ENCODE assay signal across 9 mouse cellular contexts in the genomic region with DNA sequence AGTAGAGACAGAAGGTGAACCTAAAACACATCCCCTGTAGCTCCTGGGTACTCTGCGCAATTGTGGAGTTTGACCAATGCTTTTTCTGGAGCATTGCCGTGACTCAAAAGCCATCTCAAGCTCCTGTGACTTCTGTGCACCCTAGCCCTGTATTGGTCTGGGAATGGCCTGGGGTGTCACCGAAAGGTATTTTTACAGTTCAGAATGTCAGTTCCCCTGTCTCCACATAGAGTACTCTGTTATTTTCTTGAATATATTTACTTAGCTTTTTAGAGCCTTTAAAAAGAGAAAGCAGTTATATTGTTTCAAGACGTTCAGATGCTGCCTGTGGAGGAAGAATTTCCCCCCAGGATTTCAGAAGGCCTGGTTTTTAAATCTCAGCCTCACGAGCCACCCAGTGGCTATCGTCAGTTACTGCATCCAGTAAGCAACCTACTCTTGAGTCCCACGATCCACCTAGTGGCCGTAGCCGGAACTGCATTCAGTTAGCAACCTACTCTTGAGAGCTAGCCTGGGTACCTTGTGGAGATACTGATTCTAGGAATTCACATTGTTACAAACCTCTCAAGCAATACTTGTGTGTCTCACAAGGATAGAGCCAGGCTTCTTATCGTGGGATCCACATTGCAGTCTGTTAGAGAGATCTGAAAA. TPM values are rescaled to one million over a fixed set of nuclear protein-coding genes. Genes with fewer than 3 reads are reported as not detected.
DNase-seq lines count a peak whose midpoint lies in the region; ATAC-seq and TF ChIP-seq lines count a peak whose summit lies in the region.
"Had no signal": no experiment of that assay in that cellular context is flagged by ENCODE, and none has a peak within 500 bp of the region (broad histone marks: within the 10 kb centered on the region; RNA-seq: fewer than 3 reads in every experiment).

No protein-coding gene starts in this region.

- no peaks in the 10 kb centered on the region for H3K9me3 ChIP-seq in CH12.LX (replicated peaks; ENCODE audit: low read length)
- no peaks in the 10 kb centered on the region for H3K9me3 ChIP-seq in forebrain, embryonic 10.5 days
- H3K9me3 ChIP-seq in liver, postnatal 0 days (ENCODE audit: low read length) = no peaks in the 10 kb centered on the region
- H3K9me3 ChIP-seq in neural tube, embryonic 15.5 days (replicated peaks) = no peaks in the 10 kb centered on the region

- no peaks in the 10 kb centered on the region for H3K4me1 ChIP-seq in CH12.LX (ENCODE audit: control insufficient read depth in 1 of 2, insufficient read depth in 2 of 2)
- peaks cover 16% of the 10 kb centered on the region for H3K4me1 ChIP-seq in forebrain, embryonic 10.5 days
- H3K4me1 ChIP-seq in liver, postnatal 0 days (ENCODE audit: insufficient read depth) = peaks cover 3% of the 10 kb centered on the region
- H3K4me1 ChIP-seq in neural tube, embryonic 15.5 days = no peaks in the 10 kb centered on the region

- H3K27me3 ChIP-seq in CH12.LX (replicated peaks) = no peaks in the 10 kb centered on the region
- H3K27me3 ChIP-seq in forebrain, embryonic 10.5 days (ENCODE audit: poor library complexity, severe bottlenecking) = no peaks in the 10 kb centered on the region
- no peaks in the 10 kb centered on the region for H3K27me3 ChIP-seq in liver, postnatal 0 days (ENCODE audit: insufficient read depth, low read length)
- H3K27me3 ChIP-seq in neural tube, embryonic 15.5 days (replicated peaks) = no peaks in the 10 kb centered on the region

- intact Hi-C loops in heart, postnatal 25 days (cut with DNase I) = loop anchor here (2.0 to 5.0 kb wide), 2 partner anchors 41 to 86 kb away; no protein-coding TSS in a partner anchor

- no peak for TF ChIP-seq EP300 in CH12.LX (IDR thresholded peaks at IDR 0.05; ENCODE audit: low read length)
- TF ChIP-seq EP300 in liver, postnatal 0 days (IDR thresholded peaks at IDR 0.05; ENCODE audit: low read depth) = no peak

- in situ Hi-C loops in CH12.LX (cut with MboI; ENCODE audit: low pct_ligation_motif_present, low pct_unique_long_range_greater_than_20kb, low sequenced_read_pairs) = no loop called here

- no peak overlapping the region for H3K4me3 ChIP-seq in CH12.LX (replicated peaks in 1 of 3; ENCODE audit: low read depth in 2 of 3, low read length in 2 of 3, poor library complexity in 1 of 3)
- H3K4me3 ChIP-seq in forebrain, embryonic 10.5 days = no peak overlapping the region
- no peak overlapping the region for H3K4me3 ChIP-seq in liver, postnatal 0 days (ENCODE audit: low read depth, low read length)
- no peak overlapping the region for H3K4me3 ChIP-seq in neural tube, embryonic 15.5 days (replicated peaks)
- H3K4me3 ChIP-seq: erythroblast, embryonic 14.5 days had no signal

- peak; percentile 79 for ATAC-seq in liver, postnatal 0 days
- ATAC-seq in neural tube, embryonic 15.5 days (ENCODE audit: low FRiP score) = peak; percentile 84; the same call in 1 of the 2 replicates

- no peak for TF ChIP-seq POLR2A in CH12.LX (IDR thresholded peaks at IDR 0.05; ENCODE audit: low read depth, low read length)

- H3K9ac ChIP-seq in CH12.LX (ENCODE audit: insufficient read depth, low read depth) = no peak overlapping the region
- no peak overlapping the region for H3K9ac ChIP-seq in liver, postnatal 0 days (replicated peaks)
- no peak overlapping the region for H3K9ac ChIP-seq in neural tube, embryonic 15.5 days (replicated peaks)

- peak; percentile 86 for TF ChIP-seq RAD21 in CH12.LX (IDR thresholded peaks at IDR 0.05; ENCODE audit: low read depth, low read length)

- dilution Hi-C loops in CH12.LX (cut with MboI; ENCODE audit: extremely low pct_ligation_motif_present, extremely low pct_unique_long_range_greater_than_20kb, low sequenced_read_pairs) = no loop called here

- TF ChIP-seq CTCF in CH12.LX (conservative IDR thresholded peaks at IDR 0.05 in 1 of 2, IDR thresholded peaks at IDR 0.05 in 1 of 2; ENCODE audit: low read depth in 2 of 2, low read length in 2 of 2) = peak; percentile 99 to 100
- peak; percentile 100 for TF ChIP-seq CTCF in liver, postnatal 0 days (IDR thresholded peaks at IDR 0.05; ENCODE audit: low read depth)

- H3K36me3 ChIP-seq in CH12.LX (replicated peaks in 1 of 2; ENCODE audit: control insufficient read depth in 1 of 2, insufficient read depth in 1 of 2, low read length in 1 of 2) = peaks cover 29 to 66% of the 10 kb centered on the region in 2 experiments
- H3K36me3 ChIP-seq in forebrain, embryonic 10.5 days (replicated peaks) = peaks cover 67% of the 10 kb centered on the region
- peaks cover 33% of the 10 kb centered on the region for H3K36me3 ChIP-seq in liver, postnatal 0 days (replicated peaks; ENCODE audit: insufficient read depth, low read length)
- peaks cover 55% of the 10 kb centered on the region for H3K36me3 ChIP-seq in neural tube, embryonic 15.5 days

- H3K4me2 ChIP-seq in CH12.LX (ENCODE audit: insufficient read depth, low read depth, poor library complexity, severe bottlenecking) = no peak overlapping the region
- H3K4me2 ChIP-seq in liver, postnatal 0 days (ENCODE audit: low read depth, low read length) = no peak overlapping the region
- H3K4me2 ChIP-seq in neural tube, embryonic 15.5 days = no peak overlapping the region

- no peaks in the 10 kb centered on the region for H3K79me2 ChIP-seq in CH12.LX (replicated peaks; ENCODE audit: control insufficient read depth, extremely low read depth, insufficient read depth, poor library complexity, severe bottlenecking)

- no peak overlapping the region for H3K27ac ChIP-seq in CH12.LX (ENCODE audit: insufficient read depth, low read depth)
- 0 out of 2 replicates have a peak overlapping the region, but pooled peaks have one; percentile 30 for H3K27ac ChIP-seq in forebrain, embryonic 10.5 days
- H3K27ac ChIP-seq in liver, postnatal 0 days (ENCODE audit: low read depth) = no peak overlapping the region
- no peak overlapping the region for H3K27ac ChIP-seq in neural tube, embryonic 15.5 days (replicated peaks)

- WGBS in forebrain, embryonic 10.5 days = 29% methylated on average over 10 of the region's 10 CpGs
- WGBS in large intestine, adult 2 months = 27% methylated on average over 10 of the region's 10 CpGs
- 25% methylated on average over 10 of the region's 10 CpGs for WGBS in liver, postnatal 0 days (ENCODE audit: insufficient replicate concordance)
- WGBS in neural tube, embryonic 15.5 days = 25% methylated on average over 10 of the region's 10 CpGs

- DNase-seq in CH12.LX (ENCODE audit: extremely low read depth) = peak; percentile 89
- peak; percentile 59 for DNase-seq in brain, embryonic 18.5 days (ENCODE audit: low read depth, low spot score)
- peak; percentile 84 for DNase-seq in forebrain, embryonic 10.5 days (ENCODE audit: extremely low spot score, low spot score)
- peak; percentile 56 for DNase-seq in heart, postnatal 25 days (ENCODE audit: low spot score)
- peak; percentile 86 for DNase-seq in large intestine, adult 2 months (ENCODE audit: low read depth, low spot score)
- DNase-seq in liver, postnatal 0 days = peak; percentile 89
- peak; percentile 83 for DNase-seq in testis, postnatal 14 days (ENCODE audit: low spot score)

TF ChIP-seq in CH12.LX, 34 proteins besides CTCF, POLR2A, EP300 and RAD21 (continues in another document):
- no peak for TF ChIP-seq ZMIZ1 (IDR thresholded peaks at IDR 0.05; ENCODE audit: low read depth, low read length)
- no peak for TF ChIP-seq MXI1 (IDR thresholded peaks at IDR 0.05; ENCODE audit: low read depth, low read length)
- TF ChIP-seq BHLHE40 (IDR thresholded peaks at IDR 0.05; ENCODE audit: low read depth, low read length) = 0 out of 2 replicates have a peak, but pooled peaks have one; percentile 21
- no peak for TF ChIP-seq E2F4 (IDR thresholded peaks at IDR 0.05; ENCODE audit: insufficient replicate concordance, low read depth, low read length)
- 0 out of 2 replicates have a peak, but pooled peaks have one; percentile 26 for TF ChIP-seq NRF1 (IDR thresholded peaks at IDR 0.05; ENCODE audit: low read depth, low read length)
- TF ChIP-seq POLR2AphosphoS2 (IDR thresholded peaks at IDR 0.05; ENCODE audit: low read depth, low read length) = no peak
- TF ChIP-seq CHD2 (IDR thresholded peaks at IDR 0.05; ENCODE audit: low read length) = no peak
- peak; percentile 29; the same call in 1 of the 2 replicates for TF ChIP-seq HCFC1 (IDR thresholded peaks at IDR 0.05; ENCODE audit: low read depth, low read length)
- TF ChIP-seq ZKSCAN1 (IDR thresholded peaks at IDR 0.05; ENCODE audit: borderline replicate concordance, low read depth, low read length) = no peak
- TF ChIP-seq MAX (IDR thresholded peaks at IDR 0.05; ENCODE audit: low read length) = no peak
- TF ChIP-seq ZC3H11A (IDR thresholded peaks at IDR 0.05; ENCODE audit: low read depth, low read length) = peak; percentile 42
- TF ChIP-seq MYC (IDR thresholded peaks at IDR 0.05; ENCODE audit: low read depth, low read length) = no peak
- peak; percentile 94 for TF ChIP-seq SMC3 (IDR thresholded peaks at IDR 0.05; ENCODE audit: low read depth, low read length)
- peak; percentile 76; the same call in 1 of the 2 replicates for TF ChIP-seq NELFE (IDR thresholded peaks at IDR 0.05; ENCODE audit: low read depth, low read length)
- TF ChIP-seq JUND (conservative IDR thresholded peaks at IDR 0.05; ENCODE audit: low read depth, low read length) = peak; percentile 16; the same call in 1 of the 2 replicates
- TF ChIP-seq ETS1 (conservative IDR thresholded peaks at IDR 0.05; ENCODE audit: low read depth, low read length) = no peak
- TF ChIP-seq TCF12 (IDR thresholded peaks at IDR 0.05; ENCODE audit: low read depth, low read length) = peak; percentile 43; the same call in 1 of the 2 replicates
- TF ChIP-seq ZNF384 (IDR thresholded peaks at IDR 0.05; ENCODE audit: low read depth, low read length) = peak; percentile 17; the same call in 1 of the 2 replicates
- TF ChIP-seq GABPA (IDR thresholded peaks at IDR 0.05; ENCODE audit: insufficient replicate concordance, low read depth, low read length) = no peak
- no peak for TF ChIP-seq UBTF (IDR thresholded peaks at IDR 0.05; ENCODE audit: low read depth, low read length)
- no peak for TF ChIP-seq RCOR1 (conservative IDR thresholded peaks at IDR 0.05; ENCODE audit: low read depth, low read length)
- peak; percentile 34; the same call in 1 of the 2 replicates for TF ChIP-seq MAZ (IDR thresholded peaks at IDR 0.05; ENCODE audit: low read depth, low read length)

RNA-seq across cellular contexts. Expression of a gene that starts 22.3 kb away (rescaled TPM):
- 129 and 183 TPM in 2 replicates for total RNA-seq in CH12.LX (2012; rRNA removed)
- total RNA-seq in CH12.LX (2014; rRNA removed) = 307 and 344 TPM in 2 replicates
- 207 and 244 TPM in 2 replicates for polyA plus RNA-seq in CH12.LX (2012; ENCODE audit: insufficient read length, low read depth)
- 294 and 295 TPM in 2 replicates for polyA plus RNA-seq in forebrain, embryonic 10.5 days (2016; fragmentation: Nextera tagmentation; extraction: Ambion mirVana)
- 10 to 100 TPM; 78.7 to 84.2 TPM for total RNA-seq in heart, postnatal 25 days (2021)
- polyA plus RNA-seq in large intestine, adult 2 months (2012; rRNA removed) = 22.4 and 24.3 TPM in 2 replicates
- 101 and 106 TPM in 2 replicates for polyA plus RNA-seq in liver, postnatal 0 days (2015; fragmentation: Nextera tagmentation; extraction: Ambion mirVana)
- 237 and 254 TPM in 2 replicates for polyA plus RNA-seq in neural tube, embryonic 15.5 days (2015; fragmentation: Nextera tagmentation; extraction: Ambion mirVana)
